Mouse (Mus musculus): Measurements from ENCODE around the gene Dnmt1.
A peak's percentile ranks its signal among the peaks of the same experiment; 100 is the strongest.

The Dnmt1 gene

DNA sequence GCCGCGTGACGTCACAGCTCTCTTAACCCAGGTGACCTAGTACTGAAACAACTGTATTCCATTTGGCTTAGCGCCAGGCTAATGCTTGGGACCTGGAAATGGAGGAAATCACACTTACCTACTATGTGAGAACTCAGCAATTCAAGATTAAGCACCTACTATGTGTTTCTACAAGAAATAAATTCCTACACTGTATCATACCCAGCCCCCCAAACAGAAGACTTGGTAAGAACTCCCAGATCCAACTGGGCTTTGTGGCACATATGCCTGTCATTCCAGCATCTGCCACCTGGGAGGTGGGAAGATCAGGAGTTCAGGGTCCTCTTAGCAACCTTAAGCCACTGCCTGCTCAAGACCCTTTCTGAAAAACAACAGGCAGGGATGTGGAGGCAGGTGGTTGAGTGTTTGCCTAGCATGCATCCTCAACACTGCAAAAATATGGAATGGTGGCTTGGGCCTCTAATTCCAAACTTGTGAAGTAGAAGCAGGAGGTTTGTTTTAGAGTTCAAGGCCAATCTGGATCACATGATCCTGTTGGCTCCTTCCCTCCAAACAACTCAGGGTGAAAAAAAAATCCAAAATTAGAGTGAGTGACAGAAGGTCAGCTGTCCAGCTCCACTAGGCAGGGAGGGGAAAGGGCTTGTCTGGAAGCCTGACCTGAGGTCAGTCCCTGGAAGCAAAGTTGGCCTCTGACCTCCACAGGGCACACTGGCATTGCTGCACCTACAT, 17.4 kb upstream of the Dnmt1 start:
- DNase-seq (ENCODE audit: extremely low spot score): peak; percentile 19

DNA sequence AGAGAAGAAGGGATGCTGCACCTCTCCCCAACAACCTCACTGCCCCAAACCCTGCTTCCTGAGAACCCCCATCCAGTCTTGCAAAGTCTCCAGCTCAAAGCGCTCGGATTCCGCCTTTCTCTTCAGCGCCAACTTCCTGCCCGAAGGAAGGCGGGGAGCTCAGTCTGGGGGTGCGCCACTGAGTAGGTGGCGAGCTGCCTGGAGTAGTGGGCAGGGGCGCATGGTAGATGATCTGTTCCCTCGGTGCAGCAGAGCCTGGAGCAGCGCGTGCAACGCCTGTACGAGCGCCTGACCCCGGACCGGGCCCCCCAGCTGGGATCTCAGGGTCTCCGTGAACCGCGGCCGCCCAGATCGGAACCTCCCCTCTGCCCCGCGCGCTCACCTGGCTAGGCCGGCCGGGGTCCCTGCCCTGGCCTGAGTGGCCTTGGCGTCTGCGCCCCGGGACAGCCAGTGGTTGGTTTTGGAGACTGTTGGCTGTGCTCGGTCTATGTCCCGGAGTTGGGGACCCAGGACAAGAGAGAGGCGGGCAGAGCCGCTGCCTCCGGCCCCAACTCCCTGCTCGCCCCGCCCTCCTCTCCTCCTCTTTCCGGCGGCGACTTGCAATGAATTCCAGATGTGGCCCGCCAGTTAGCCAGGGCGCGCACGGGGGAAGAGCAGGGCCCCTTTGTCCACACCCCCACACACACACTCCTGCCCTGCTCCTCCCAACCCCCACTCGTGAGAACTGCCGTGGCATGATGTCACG, 16.7 kb upstream of the Dnmt1 start, which contains the start of gene S1pr2:
Gene S1pr2 (minus strand): TSS at position 566 of the 745 bp plus-strand sequence.
- peak; percentile 91 for DNase-seq (ENCODE audit: extremely low spot score)

DNA sequence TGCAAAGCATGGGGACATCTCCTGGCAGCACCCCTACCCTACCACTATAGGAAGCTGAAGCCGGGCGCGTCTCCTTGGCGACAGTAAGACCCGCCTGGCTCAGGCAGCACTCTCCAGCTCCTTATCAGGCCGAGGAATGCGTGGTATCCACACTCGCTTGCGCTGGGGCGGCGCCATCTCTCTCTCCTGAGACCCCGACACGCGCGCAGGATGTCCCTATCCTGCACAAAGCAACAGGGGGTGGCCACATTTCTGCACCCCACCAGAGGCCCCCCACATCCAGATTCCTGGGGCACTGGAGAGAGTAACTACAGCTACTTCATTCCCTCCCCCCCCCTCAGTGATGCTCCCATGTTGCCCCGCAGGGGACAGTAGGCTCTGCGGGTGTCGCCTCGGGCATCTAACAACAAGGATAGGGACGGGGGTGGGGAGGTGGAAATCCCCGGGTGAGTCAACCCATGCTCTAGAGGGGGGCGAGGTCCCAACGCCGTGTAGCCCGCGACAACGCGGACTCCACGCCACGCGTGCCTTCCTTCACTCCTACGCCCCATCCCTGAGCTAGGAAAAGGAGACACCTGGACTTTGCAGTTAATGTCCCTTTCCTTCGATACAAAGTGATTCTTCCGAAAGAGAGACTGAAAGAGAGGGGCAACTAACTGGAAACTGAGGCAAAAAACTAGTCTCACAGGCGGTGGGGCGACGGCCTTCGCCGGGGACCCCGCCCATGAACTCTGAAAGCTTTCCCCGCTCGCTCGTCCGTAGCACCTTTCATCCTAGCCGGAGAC, 15.9 kb upstream of the Dnmt1 start:
- peak; percentile 69 for DNase-seq (ENCODE audit: extremely low spot score)

DNA sequence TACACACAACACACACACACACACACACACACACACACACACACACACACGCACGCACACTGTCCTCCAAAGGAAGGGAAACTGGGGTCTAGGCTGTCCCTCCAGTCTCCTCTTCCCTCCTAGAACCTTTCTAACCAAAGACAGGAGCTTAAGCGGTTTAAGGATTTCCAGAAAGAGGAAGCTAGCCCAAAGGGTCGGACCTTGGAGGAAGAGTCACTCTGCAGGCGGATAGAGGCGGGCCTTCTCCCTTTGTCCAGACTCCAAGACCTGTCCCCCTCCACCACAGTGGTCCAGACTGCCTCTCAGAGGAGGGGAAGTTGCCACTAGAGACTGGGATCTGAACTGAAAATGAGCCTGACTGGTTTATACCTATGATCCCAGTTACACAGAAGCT, 14.0 kb upstream of the Dnmt1 start:
- peak; percentile 13 for DNase-seq (ENCODE audit: extremely low spot score)

DNA sequence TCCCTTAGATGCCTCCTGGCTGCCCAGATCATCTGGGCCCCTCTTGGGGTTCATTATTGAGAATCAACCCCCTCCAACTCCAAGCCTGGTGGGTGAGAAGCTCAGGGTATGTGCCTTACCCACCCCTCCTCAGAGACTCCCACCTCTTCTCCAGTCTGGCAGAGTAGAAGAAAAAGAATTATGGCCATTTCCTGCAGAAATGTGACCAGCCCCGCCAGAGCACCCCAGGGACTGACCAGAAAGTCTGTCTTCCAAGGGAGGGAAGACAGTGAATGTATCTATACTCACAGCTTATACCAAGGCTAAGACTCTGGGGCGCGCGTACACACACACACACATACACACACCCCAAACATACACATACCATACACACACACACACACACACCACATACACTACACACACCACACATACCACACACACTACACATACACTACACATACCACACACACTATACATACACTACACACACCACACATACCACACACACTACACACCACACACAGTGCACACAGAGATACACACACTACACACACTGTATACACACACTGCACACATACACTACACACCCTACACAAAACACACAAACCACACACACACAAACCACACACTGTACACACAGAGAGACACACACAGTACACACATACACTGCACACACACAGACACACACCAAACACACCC, 13.5 kb upstream of the Dnmt1 start:
- no peak for DNase-seq (ENCODE audit: extremely low spot score)

DNA sequence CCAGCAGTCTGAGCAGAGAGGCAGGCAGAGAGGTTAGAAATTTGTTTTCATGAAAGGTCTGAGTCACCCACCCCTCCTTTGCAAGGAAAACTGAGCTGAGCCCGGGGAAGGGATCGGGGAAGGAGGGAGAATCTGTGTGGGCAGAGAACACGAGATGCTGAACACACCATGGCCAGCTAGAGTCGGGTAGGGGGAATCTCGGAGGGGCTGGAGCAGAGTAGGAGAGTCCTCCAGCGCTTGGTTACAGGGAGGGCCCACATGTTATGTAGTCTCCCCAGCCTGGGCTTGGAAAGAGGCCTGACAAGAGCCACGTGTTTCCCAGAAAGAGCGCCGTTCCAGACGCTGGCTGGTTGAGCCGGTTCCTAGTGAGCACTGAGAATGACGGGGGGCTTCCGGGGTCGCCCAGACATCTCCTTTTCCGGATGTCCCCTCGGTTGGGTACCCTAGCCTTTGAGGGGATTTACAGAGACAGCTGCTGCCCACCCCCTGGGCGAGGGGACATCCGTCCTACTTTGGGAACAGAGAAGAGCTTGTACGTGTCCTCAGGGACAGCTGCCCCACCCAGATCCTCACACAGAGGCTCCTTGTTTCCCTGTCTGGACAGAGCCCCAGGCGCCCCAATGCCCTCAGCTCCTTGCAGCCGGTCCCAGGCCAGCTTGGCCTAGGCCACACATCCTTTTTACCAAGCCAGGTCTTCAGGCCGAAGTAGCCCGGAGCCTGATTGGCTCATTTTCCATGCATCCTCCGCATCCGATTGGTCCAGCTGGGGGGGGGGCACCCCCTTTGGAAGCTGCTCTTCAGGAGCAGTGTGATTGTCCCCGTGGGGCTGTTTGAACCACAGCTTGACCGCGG, 12.7 kb upstream of the Dnmt1 start:
- DNase-seq (ENCODE audit: extremely low spot score): peak; percentile 59

DNA sequence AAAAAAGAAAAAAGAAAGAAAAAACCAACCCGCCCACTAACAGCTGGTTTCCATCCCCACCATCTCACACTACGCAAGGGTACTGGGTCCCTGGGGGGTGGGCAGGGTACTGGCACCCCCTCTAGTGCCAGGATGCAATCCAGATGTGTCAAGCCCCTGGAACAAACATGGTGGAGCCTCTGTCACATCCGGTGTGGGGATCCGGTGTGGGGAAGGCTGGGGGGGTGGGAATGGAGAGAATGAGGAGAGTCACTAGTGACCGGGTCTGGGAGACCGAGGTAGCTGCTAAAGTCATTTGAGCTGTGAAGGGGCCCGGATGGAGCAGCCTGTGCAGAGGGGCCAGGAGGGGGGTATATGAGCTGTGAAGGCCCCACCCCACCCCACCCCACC, 12.1 kb upstream of the Dnmt1 start:
- peak; percentile 15 for DNase-seq (ENCODE audit: extremely low spot score)

DNA sequence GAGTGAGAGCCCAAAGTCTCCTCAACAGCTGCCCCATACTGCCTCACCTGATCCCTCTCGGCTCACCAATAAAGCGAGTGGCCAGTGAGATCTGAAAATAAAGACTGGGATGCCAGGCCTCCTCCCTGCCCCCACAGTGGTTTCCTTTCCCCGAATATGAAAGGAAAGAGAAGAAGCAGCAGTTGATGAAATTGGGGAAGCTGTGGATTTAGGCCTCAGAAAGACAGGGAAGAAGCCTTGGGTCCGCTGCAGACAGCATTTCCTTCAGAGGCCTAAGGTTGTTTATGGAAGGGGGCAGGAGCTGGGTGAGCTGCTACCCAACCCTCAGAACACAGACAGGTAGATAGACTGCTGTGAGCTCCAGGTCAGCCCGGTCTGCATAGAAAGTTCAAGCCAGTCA, 7.1 kb upstream of the Dnmt1 start:
- DNase-seq (ENCODE audit: extremely low spot score): no peak

DNA sequence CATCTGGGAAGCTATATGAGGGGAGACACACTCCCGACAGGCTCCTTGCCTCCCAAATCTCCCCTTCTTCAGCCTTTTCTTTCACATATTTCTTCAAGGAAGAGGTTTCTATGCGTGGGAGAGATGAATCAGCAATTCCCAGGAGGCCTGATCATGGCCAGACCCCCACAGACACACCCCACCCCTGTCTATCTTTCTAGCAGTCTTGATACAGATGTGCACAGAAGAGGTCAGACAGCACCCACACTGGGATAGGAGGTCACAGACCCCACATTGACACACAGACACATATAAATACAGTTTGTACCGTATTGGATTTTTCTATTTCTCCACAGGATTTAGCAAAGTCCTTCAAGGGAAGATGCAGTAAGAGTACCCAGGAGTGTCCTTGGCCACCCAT, 6.3 kb upstream of the Dnmt1 start:
- DNase-seq (ENCODE audit: extremely low spot score): no peak

DNA sequence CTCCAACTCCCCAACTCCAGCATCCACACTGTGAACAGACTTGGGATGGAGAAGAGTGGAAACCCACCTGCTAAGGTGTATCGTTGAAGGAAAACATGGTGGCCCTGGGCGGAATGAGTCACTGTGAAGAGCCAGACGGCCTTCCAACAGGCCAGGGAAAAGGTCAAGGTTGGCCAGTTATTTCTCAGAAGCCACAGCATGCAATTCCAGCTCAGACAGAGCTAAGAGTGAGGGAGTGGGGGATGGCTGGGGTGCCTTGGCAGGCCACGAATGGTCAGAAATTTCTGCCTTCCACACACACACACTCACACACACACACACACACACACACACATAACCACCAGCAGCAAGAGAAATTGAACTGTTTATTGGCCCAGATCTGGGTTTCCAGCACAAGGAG, 5.9 kb upstream of the Dnmt1 start:
- DNase-seq (ENCODE audit: extremely low spot score): no peak

DNA sequence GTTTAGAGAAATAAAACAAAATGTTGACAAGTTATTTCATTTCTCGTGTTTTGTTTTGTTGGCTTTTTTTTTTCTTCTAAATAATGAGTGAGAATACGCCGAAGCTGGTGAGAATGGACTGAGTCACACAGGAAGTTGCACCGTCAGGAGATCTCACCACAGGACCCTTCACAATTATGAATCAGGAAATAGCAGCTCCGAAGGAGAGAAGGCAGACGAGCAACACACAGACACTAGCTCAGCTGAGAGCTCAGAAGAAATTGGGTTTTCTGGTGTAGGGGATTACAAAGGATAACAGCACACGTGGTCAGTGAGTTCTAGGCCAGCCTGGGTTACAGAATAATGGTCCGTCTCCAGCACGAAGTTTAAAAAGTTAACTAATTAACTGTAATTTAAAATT, 1.9 kb upstream of the Dnmt1 start:
- no peak for DNase-seq (ENCODE audit: extremely low spot score)

DNA sequence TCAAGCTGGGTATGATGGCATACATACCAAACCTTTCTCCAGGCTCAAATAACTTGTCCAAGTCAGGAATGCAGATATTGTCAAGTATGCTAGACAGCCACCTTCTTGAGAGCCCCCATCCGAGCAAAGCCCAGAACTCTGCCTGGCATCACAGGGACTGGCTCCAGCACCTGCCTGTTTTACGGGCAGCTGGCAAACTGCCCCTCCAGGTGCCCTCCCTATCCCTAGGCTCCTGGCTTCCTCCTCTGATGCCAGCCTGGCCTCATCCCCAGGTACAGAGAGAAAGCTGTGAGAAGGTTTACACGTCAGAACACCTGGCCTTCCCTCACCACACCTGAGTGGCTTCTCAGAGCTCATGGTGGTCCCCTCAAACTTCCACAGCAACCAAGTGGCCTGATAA, 2.7 kb downstream of the Dnmt1 start:
- DNase-seq (ENCODE audit: extremely low spot score): no peak

DNA sequence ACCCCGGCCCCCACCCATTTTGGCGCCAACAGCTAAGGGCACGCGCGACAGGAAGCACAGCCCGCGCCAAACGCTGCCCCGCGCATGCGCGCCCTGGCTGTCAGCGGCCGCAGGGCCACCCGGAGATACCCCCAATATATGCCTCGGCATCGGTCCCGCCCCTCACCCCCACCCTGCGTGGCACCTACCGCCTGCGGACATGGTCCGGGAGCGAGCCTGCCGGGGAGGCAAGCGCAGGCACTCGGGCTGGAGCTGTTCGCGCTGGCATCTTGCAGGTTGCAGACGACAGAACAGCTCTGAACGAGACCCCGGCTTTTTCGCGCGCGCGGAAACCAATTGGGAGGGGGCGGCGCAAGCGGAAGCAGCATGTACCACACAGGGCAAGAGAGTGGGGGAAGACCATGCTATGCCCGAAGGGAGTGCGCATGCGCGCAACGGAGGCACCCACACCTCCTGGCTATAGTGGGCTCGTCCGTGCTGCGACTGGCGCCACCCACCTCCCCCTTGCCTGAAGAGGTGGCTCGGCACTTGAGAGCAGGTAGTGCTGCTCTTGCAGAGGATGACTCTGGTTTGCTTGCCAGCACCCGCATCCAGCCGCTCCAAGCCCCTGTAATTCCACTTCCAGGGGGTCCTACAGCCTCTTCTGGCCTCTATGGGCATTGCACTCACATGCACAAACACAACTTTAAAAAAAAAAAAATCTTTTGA, 7.0 kb downstream of the Dnmt1 start:
- peak; percentile 99 for DNase-seq (ENCODE audit: extremely low spot score)

DNA sequence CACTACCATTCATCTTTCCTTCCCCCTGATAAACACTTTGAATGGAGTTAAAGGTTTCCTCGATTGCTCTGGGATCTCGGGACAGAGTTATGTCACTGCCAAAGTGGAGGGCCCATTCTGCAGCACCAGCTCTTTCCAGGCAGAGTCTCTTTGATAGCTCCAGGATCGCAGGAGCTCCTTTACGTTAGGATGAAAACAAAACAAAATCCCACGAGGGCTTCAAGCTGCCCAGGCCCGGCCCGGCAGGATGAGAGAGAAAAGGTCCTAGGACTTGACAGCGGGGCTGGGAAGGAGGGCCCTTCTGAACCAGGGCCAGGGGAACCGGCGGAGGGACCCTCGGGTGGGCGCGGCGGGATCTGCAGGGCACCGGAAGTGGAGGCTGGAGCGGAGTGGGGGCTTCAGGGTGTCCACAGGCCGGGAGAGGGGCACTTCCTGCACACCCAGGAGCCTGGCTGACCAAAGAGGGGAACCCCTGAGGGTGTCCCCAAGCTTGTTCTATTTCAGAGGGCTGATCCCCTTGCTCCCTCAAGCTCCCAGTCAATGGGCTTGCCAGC, 7.6 kb downstream of the Dnmt1 start:
- no peak for DNase-seq (ENCODE audit: extremely low spot score)

DNA sequence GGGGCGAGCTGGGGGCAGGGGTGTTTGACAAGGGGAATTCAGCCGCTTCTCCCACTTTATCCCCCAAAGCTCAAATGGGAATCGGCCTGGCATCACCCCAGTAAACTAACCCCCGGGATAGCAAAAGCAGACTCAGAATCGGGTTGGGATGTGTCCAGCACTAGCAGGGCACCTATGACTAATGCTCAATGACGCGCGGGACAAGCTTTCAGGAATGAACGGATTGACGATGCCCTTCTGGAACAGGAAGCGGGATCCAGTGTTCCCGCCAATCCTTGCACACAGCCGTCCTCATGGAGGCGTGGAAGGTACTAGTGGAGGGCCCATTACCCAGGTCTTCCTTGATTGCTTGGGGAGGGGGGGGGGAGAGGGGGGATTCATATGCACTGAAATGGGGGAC, 8.2 kb downstream of the Dnmt1 start:
- DNase-seq (ENCODE audit: extremely low spot score): peak; percentile 30

DNA sequence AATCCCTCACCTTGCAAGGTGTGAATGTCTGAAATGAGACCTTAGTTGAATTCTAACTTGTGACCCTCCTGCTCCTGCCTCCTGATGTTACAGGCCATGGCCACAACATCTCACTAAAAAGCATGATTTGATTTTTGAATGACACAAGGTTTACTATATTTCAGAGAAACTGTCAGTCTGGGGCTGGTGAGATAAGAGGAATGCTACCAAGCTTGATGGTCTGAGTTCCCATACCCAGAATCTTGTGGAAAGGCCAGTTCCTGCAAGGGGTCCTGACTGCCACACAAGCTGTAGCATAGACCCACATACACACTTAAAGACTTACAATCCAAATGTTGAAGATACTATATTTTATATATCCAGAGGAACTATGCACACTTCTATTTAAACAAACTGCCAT, 9.3 kb downstream of the Dnmt1 start:
- no peak for DNase-seq (ENCODE audit: extremely low spot score)

DNA sequence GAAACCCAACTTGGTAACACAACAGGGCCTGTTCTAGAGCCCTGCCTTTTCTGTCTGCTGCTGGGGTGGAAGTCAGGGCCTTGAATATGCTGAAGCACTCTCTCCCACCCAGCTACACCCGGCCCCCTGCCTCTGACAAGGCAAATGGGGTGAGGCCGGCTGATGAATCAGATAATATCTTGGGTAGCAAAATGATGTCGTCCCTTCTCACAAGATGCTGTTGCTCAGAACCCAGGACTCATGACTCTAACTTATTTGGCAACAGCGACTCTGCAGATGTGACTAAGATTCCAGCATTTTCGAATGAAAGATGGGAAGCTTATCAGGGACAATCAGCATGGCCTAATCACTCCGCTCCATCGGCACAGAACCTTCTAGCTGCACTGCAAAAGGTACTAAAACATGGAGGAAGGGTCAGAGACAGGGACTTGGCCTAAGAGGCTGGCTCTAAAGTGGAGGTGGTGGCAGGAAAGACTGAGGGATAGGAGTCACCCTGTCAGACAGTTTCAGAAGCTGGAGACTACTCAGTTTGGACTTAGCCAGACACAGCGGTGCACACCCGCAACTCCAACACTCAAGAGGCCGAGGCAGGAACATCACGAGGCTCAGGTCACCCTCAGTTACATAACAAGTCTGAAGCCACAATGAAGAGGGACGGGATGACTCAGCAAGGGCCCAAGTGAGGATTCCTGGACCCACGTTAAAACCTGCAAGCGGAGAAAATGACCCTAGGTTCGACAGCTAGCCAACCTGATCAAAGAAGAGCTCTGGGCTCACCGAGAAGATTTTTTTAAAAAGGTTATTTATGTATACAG, 13.4 kb downstream of the Dnmt1 start:
- DNase-seq (ENCODE audit: extremely low spot score): no peak

DNA sequence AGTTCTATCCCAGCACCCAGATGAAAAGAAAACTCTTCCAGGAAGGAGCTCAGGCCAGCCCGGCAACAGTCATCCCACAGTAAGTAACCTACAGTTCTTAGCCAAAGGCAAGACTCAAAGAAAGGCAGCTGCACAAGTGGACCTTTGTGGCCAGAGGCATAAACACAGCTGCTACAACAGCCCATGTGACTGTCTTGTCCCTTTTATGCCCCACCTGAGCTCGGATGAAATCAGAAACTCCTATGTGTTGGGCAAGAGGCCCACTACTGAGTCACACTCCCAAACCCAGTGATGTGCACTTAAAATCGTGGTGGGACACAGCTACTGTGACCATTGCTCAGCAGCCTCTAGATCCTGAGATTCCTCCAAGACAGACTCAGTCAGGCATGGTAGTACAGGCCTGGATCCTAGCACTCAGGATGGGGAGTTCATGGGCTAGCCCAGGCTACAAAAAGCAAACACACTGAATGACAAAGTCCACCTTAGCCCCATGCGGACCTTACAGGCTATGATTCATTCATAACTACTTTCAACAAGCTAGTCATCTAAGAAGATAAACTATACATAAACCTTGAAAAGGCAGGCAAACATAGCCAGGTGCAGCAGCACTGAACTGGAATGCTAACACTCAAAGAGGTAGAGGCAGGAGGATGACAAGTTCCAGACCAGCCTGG, 14.9 kb downstream of the Dnmt1 start:
- no peak for DNase-seq (ENCODE audit: extremely low spot score)

DNA sequence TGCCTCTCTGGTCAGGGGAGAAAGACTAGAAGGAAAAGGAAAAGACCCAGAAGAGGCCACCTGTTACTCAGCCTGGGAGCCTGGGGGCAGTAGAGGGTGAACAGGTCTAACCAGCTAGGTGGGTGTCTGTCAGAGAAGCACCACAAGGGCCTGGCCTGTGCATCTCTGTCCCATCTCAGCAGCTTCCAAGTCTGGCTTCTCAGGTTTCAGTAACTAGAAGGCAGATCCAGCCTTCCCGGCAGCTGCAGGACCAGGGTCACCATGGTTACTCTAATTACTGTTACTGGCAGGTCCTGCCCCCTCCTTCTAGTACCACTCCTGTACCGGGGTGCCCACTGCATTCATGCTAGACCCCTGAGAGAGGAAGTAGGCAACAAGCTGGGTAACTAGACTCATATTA, 15.8 kb downstream of the Dnmt1 start:
- peak; percentile 42 for DNase-seq (ENCODE audit: extremely low spot score)
